Comparison of ENCODE assay signal across 19 mouse cellular contexts in genomic region chr11:72436756-72437650, GRCm38 (mm10). TPM values are rescaled to one million over a fixed set of nuclear protein-coding genes. Genes with fewer than 3 reads are reported as not detected.
A peak's percentile ranks its signal among the peaks of the same experiment; 100 is the strongest.
DNase-seq lines count a peak whose midpoint lies in the region; ATAC-seq and TF ChIP-seq lines count a peak whose summit lies in the region.
"Had no signal": no experiment of that assay in that cellular context is flagged by ENCODE, and none has a peak within 500 bp of the region (broad histone marks: within the 10 kb centered on the region; RNA-seq: fewer than 3 reads in every experiment).

No protein-coding gene starts in this region.

- no peak overlapping the region for H3K4me3 ChIP-seq in embryonic facial prominence, embryonic 13.5 days
- H3K4me3 ChIP-seq in embryonic facial prominence, embryonic 10.5 days: no peak overlapping the region
- H3K4me3 ChIP-seq in E14TG2a.4 (replicated peaks; ENCODE audit: low read length): 0 out of 2 replicates have a peak overlapping the region, but pooled peaks have one; percentile 26
- H3K4me3 ChIP-seq: embryonic facial prominence, embryonic 15.5 days; hindbrain, embryonic 13.5 days; midbrain, embryonic 13.5 days had no signal

- no peaks in the 10 kb centered on the region for H3K9me3 ChIP-seq in embryonic facial prominence, embryonic 13.5 days
- no peaks in the 10 kb centered on the region for H3K9me3 ChIP-seq in embryonic facial prominence, embryonic 10.5 days
- H3K9me3 ChIP-seq in E14TG2a.4 (ENCODE audit: low read length): no peaks in the 10 kb centered on the region
- H3K9me3 ChIP-seq: embryonic facial prominence, embryonic 15.5 days; hindbrain, embryonic 13.5 days; midbrain, embryonic 13.5 days had no signal

- H3K4me1 ChIP-seq in embryonic facial prominence, embryonic 13.5 days: peaks cover 6% of the 10 kb centered on the region
- H3K4me1 ChIP-seq in embryonic facial prominence, embryonic 10.5 days: peaks cover 6% of the 10 kb centered on the region
- peaks cover 39% of the 10 kb centered on the region for H3K4me1 ChIP-seq in E14TG2a.4 (replicated peaks; ENCODE audit: low read depth, low read length)

- no peak for TF ChIP-seq CTCF in E14TG2a.4 (conservative IDR thresholded peaks at IDR 0.05; ENCODE audit: low read length)

- ATAC-seq in embryonic facial prominence, embryonic 13.5 days (ENCODE audit: insufficient number of reproducible peaks, insufficient read depth, low FRiP score, low TSS enrichment, low read depth): 0 out of 2 replicates have a peak, but pooled peaks have one; percentile 12
- ATAC-seq in activated CD4-positive, CD25-positive, alpha-beta regulatory T cell, adult 4 months: no peak
- ATAC-seq: forebrain, embryonic 16.5 days; liver, postnatal 0 days; midbrain, embryonic 13.5 days had no signal

- no peak overlapping the region for H3K27ac ChIP-seq in embryonic facial prominence, embryonic 13.5 days
- no peak overlapping the region for H3K27ac ChIP-seq in embryonic facial prominence, embryonic 10.5 days (replicated peaks)
- H3K27ac ChIP-seq: embryonic facial prominence, embryonic 15.5 days; hindbrain, embryonic 13.5 days; macrophage; midbrain, embryonic 13.5 days had no signal

- H3K9ac ChIP-seq in embryonic facial prominence, embryonic 13.5 days: no peak overlapping the region
- H3K9ac ChIP-seq: embryonic facial prominence, embryonic 15.5 days; hindbrain, embryonic 13.5 days; liver, postnatal 0 days; midbrain, embryonic 13.5 days had no signal

- WGBS in embryonic facial prominence, embryonic 13.5 days: 85% methylated on average over 16 of the region's 16 CpGs
- WGBS in embryonic facial prominence, embryonic 10.5 days: 81% methylated on average over 16 of the region's 16 CpGs

- H3K4me2 ChIP-seq in embryonic facial prominence, embryonic 13.5 days: no peak overlapping the region
- H3K4me2 ChIP-seq: hindbrain, embryonic 13.5 days; midbrain, embryonic 13.5 days had no signal

- no peak for DNase-seq in embryonic facial prominence, embryonic 10.5 days (ENCODE audit: low spot score)
- peak; percentile 64 for DNase-seq in kidney, adult 9 months
- no peak for DNase-seq in kidney, postnatal 10 days
- peak; percentile 68 for DNase-seq in adrenal gland, postnatal 25 days
- no peak for DNase-seq in frontal cortex, postnatal 25 days (ENCODE audit: low spot score in 2 of 2)
- DNase-seq: liver, postnatal 0 days had no signal

- no peaks in the 10 kb centered on the region for H3K36me3 ChIP-seq in embryonic facial prominence, embryonic 13.5 days
- H3K36me3 ChIP-seq in embryonic facial prominence, embryonic 10.5 days (replicated peaks): no peaks in the 10 kb centered on the region
- H3K36me3 ChIP-seq in E14TG2a.4 (ENCODE audit: insufficient read depth, low read length): peaks cover 4% of the 10 kb centered on the region
- H3K36me3 ChIP-seq: embryonic facial prominence, embryonic 15.5 days; hindbrain, embryonic 13.5 days; midbrain, embryonic 13.5 days had no signal

- no peaks in the 10 kb centered on the region for H3K27me3 ChIP-seq in embryonic facial prominence, embryonic 13.5 days
- no peaks in the 10 kb centered on the region for H3K27me3 ChIP-seq in embryonic facial prominence, embryonic 10.5 days (replicated peaks; ENCODE audit: low read depth, poor library complexity, severe bottlenecking)
- no peaks in the 10 kb centered on the region for H3K27me3 ChIP-seq in E14TG2a.4 (ENCODE audit: insufficient read depth, low read length)
- H3K27me3 ChIP-seq: embryonic facial prominence, embryonic 15.5 days; midbrain, embryonic 13.5 days had no signal

RNA-seq across cellular contexts. Expression of gene Ggt6, which starts 1.7 kb away (rescaled TPM):
- polyA plus RNA-seq in embryonic facial prominence, embryonic 13.5 days (2015; fragmentation: Nextera tagmentation; extraction: Ambion mirVana): 1.1 and 1.3 TPM in 2 replicates
- polyA plus RNA-seq in embryonic facial prominence, embryonic 10.5 days (2016; fragmentation: Nextera tagmentation; extraction: Ambion mirVana): 0.10 TPM in 1 of 2 replicates, not detected in the other
- total RNA-seq in adrenal gland, postnatal 25 days (2021): 3.7 and 4.4 TPM in 2 replicates
- polyA plus RNA-seq in activated CD4-positive, CD25-positive, alpha-beta regulatory T cell, adult 4 months (2017; shearing (Covaris generic)): not detected
- total RNA-seq: common myeloid progenitor, adult 5-6 weeks; MEL had no signal
- polyA plus RNA-seq: C2C12; forebrain, embryonic 16.5 days; heart, embryonic 14.5 days; hindbrain, embryonic 13.5 days; limb, embryonic 11.5 days; macrophage; midbrain, embryonic 13.5 days had no signal

RNA-seq across cellular contexts. Expression of gene Mybbp1a, which starts 4.2 kb away (rescaled TPM):
- polyA plus RNA-seq in embryonic facial prominence, embryonic 13.5 days (2015; fragmentation: Nextera tagmentation; extraction: Ambion mirVana): 162 and 174 TPM in 2 replicates
- 257 and 263 TPM in 2 replicates for polyA plus RNA-seq in embryonic facial prominence, embryonic 10.5 days (2016; fragmentation: Nextera tagmentation; extraction: Ambion mirVana)
- 83.9 and 101 TPM in 2 replicates for total RNA-seq in adrenal gland, postnatal 25 days (2021)
- 10 to 100 TPM; 55.5 to 77.9 TPM for polyA plus RNA-seq in activated CD4-positive, CD25-positive, alpha-beta regulatory T cell, adult 4 months (2017; shearing (Covaris generic))

RNA-seq across cellular contexts. Expression of gene Smtnl2, which starts 25.5 kb away (rescaled TPM):
- 25.1 and 26.7 TPM in 2 replicates for polyA plus RNA-seq in embryonic facial prominence, embryonic 13.5 days (2015; fragmentation: Nextera tagmentation; extraction: Ambion mirVana)
- 16.4 and 16.6 TPM in 2 replicates for polyA plus RNA-seq in embryonic facial prominence, embryonic 10.5 days (2016; fragmentation: Nextera tagmentation; extraction: Ambion mirVana)
- 2.6 and 2.7 TPM in 2 replicates for total RNA-seq in adrenal gland, postnatal 25 days (2021)
- not detected for polyA plus RNA-seq in activated CD4-positive, CD25-positive, alpha-beta regulatory T cell, adult 4 months (2017; shearing (Covaris generic))
- polyA plus RNA-seq: macrophage had no signal

RNA-seq across cellular contexts. Expression of gene Spns2, which starts 52.7 kb away (rescaled TPM):
- 2.7 and 3.0 TPM in 2 replicates for polyA plus RNA-seq in embryonic facial prominence, embryonic 13.5 days (2015; fragmentation: Nextera tagmentation; extraction: Ambion mirVana)
- 3.3 TPM in 2 replicates for polyA plus RNA-seq in embryonic facial prominence, embryonic 10.5 days (2016; fragmentation: Nextera tagmentation; extraction: Ambion mirVana)
- total RNA-seq in adrenal gland, postnatal 25 days (2021): 2.2 and 3.3 TPM in 2 replicates
- not detected for polyA plus RNA-seq in activated CD4-positive, CD25-positive, alpha-beta regulatory T cell, adult 4 months (2017; shearing (Covaris generic))
- polyA plus RNA-seq: macrophage had no signal

Comparison
In these comparisons a context has a peak if more than half of its experiments do, and no peak if none do; other contexts are left out.
1. DNase-seq: peak in kidney, adult 9 months (single experiment) and adrenal gland, postnatal 25 days (single experiment); none in embryonic facial prominence, embryonic 10.5 days (single experiment), kidney, postnatal 10 days (single experiment) and frontal cortex, postnatal 25 days (0 of 2).
2. RNA of gene Smtnl2, which starts 25.5 kb away (polyA plus RNA-seq): 25.1 to 26.7 TPM in embryonic facial prominence, embryonic 13.5 days and 16.4 to 16.6 TPM in embryonic facial prominence, embryonic 10.5 days; not detected in activated CD4-positive, CD25-positive, alpha-beta regulatory T cell, adult 4 months; every median in the first group is over 10 times any median in the second.